Mouse (Mus musculus) kidney, postnatal 0 days (tissue): ENCODE data around the gene Serpine1. TPM values are rescaled to one million over a fixed set of nuclear protein-coding genes. Genes with fewer than 3 reads are reported as not detected.

Experiments
- ATAC-seq: fragments of 200-750 bp; cut with Nextera tagmentation; replicated peaks from 2 replicates; pipeline ENCODE4 v1.8.0; 2017; ENCODE audit warnings: low read depth, moderate number of reproducible peaks, moderate TSS enrichment, moderate library complexity; ENCODE audit not compliant: low FRiP score
- DNase-seq: peaks from one replicate; pipeline ENCODE4 v3.0.0-alpha.2; 2016; ENCODE audit warnings: low spot score
- H3K27ac ChIP-seq: fragments of 300-500 bp; sonication (generic); 2 replicates; pipeline ENCODE4 v1.5.1; 2014; ENCODE audit warnings: mild to moderate bottlenecking
- H3K27me3 ChIP-seq: fragments of 300-500 bp; sonication (generic); 2 replicates; pipeline ENCODE4 v1.6.1; 2014; ENCODE audit warnings: low read length, mixed read lengths; ENCODE audit not compliant: insufficient read depth
- H3K36me3 ChIP-seq: fragments of 300-500 bp; sonication (generic); 2 replicates; pipeline ENCODE4 v1.6.1; 2014; ENCODE audit warnings: low read length, mixed read lengths; ENCODE audit not compliant: insufficient read depth
- H3K4me1 ChIP-seq: fragments of 300-500 bp; sonication (generic); replicated peaks from 2 replicates; pipeline ENCODE4 v1.6.1; 2014; ENCODE audit warnings: antibody characterized with exemption, low read length, mixed read lengths; ENCODE audit not compliant: insufficient read depth
- H3K4me2 ChIP-seq: fragments of 300-500 bp; sonication (generic); 2 replicates; pipeline ENCODE4 v1.6.1; 2014; ENCODE audit warnings: mild to moderate bottlenecking, low read length, moderate library complexity, mixed read lengths
- H3K4me3 ChIP-seq: fragments of 300-500 bp; sonication (generic); replicated peaks from 2 replicates; pipeline ENCODE4 v1.5.1; 2014; ENCODE audit warnings: low read depth, low read length
- H3K9ac ChIP-seq: fragments of 300-500 bp; sonication (generic); 2 replicates; pipeline ENCODE4 v1.6.1; 2014; ENCODE audit warnings: low read depth, low read length
- H3K9me3 ChIP-seq: fragments of 300-500 bp; sonication (generic); replicated peaks from 2 replicates; pipeline ENCODE4 v1.6.1; 2016; ENCODE audit warnings: low read length, inconsistent platforms, mixed read lengths
- CTCF ChIP-seq: IDR thresholded peaks from 2 replicates; pipeline ENCODE4 v1.5.1; 2016; ENCODE audit warnings: antibody characterized with exemption, low read depth, mild to moderate bottlenecking, moderate library complexity
- WGBS: fragments of 180-500 bp; shearing (Covaris S2); extraction: QIAGEN DNeasy Blood & Tissue Kit; methylation state at CpG from one replicate; pipeline ENCODE4 v1.1.7; 2014; 5-methylcytosine and 5-hydroxymethylcytosine counted together
- polyA plus RNA-seq: library from polyadenylated mRNA; unstranded; fragments of >200 nt; fragmentation: Nextera tagmentation; extraction: Ambion mirVana; gene quantifications from 2 replicates; pipeline ENCODE4 v1.2.1, GENCODE M21; 2015

Gene Serpine1
- polyA plus RNA-seq, 1 experiment from 2014 or later, result 0.05 TPM

- H3K4me3 ChIP-seq, result no peak overlapping the region
- H3K4me2 ChIP-seq, result no peak overlapping the region
- peaks cover 34% of the 10 kb centered on the region for H3K4me1 ChIP-seq
- H3K27me3 ChIP-seq, result no peaks in the 10 kb centered on the region
- no peak for TF ChIP-seq CTCF
- peak; percentile 33 for DNase-seq
- WGBS, result 47% methylated on average over 12 of the region's 12 CpGs
- H3K27ac ChIP-seq, result peak overlapping the region; percentile 65
- ATAC-seq, result no peak
- no peaks in the 10 kb centered on the region for H3K36me3 ChIP-seq
- H3K9me3 ChIP-seq, result no peaks in the 10 kb centered on the region
- no peak overlapping the region for H3K9ac ChIP-seq
Measured at GRCm38 (mm10) chr5:137076191-137076930, 4.3 kb upstream of the Serpine1 start.

GRCm38 (mm10) chr5:137075726-137076125 is 3.7 kb upstream of the Serpine1 start:
- no peak overlapping the region for H3K9ac ChIP-seq
- ATAC-seq (no peak), DNase-seq (no peak)
- H3K4me3 ChIP-seq, result no peak overlapping the region
- H3K4me1 ChIP-seq, result peaks cover 34% of the 10 kb centered on the region
- TF ChIP-seq CTCF, result no peak
- peak overlapping the region; percentile 65 for H3K27ac ChIP-seq
- no peaks in the 10 kb centered on the region for H3K27me3 ChIP-seq
- no peaks in the 10 kb centered on the region for H3K36me3 ChIP-seq
- H3K9me3 ChIP-seq, result no peaks in the 10 kb centered on the region
- no peak overlapping the region for H3K4me2 ChIP-seq
- 74% methylated on average over 6 of the region's 6 CpGs for WGBS

- DNase-seq, result no peak
- Histone ChIP-seq H3K9ac (peak overlapping the region; percentile 27; the same call in 1 of the 2 replicates), H3K36me3 (no peaks in the 10 kb centered on the region)
Measured at GRCm38 (mm10) chr5:137074191-137074651, 2.2 kb upstream of the Serpine1 start.

GRCm38 (mm10) chr5:137073141-137073540 is 1.1 kb upstream of the Serpine1 start:
- H3K9ac ChIP-seq, result no peak overlapping the region
- no peaks in the 10 kb centered on the region for H3K36me3 ChIP-seq
- no peak for DNase-seq
- no peak overlapping the region for H3K4me2 ChIP-seq
- peaks cover 20% of the 10 kb centered on the region for H3K4me1 ChIP-seq
- TF ChIP-seq CTCF, result no peak
- H3K27me3 ChIP-seq, result no peaks in the 10 kb centered on the region
- no peak overlapping the region for H3K4me3 ChIP-seq
- H3K27ac ChIP-seq, result no peak overlapping the region
- no peak for ATAC-seq
- no peaks in the 10 kb centered on the region for H3K9me3 ChIP-seq
- 96% methylated on average over 8 of the region's 8 CpGs for WGBS

More at GRCm38 (mm10) chr5:137074191-137074651, 2.2 kb upstream of the Serpine1 start:
- no peak for ATAC-seq
- Histone ChIP-seq H3K4me1 (peaks cover 30% of the 10 kb centered on the region), H3K9me3 (no peaks in the 10 kb centered on the region), H3K4me2 (no peak overlapping the region), H3K27me3 (no peaks in the 10 kb centered on the region), H3K4me3 (no peak overlapping the region), H3K27ac (peak overlapping the region; percentile 54)
- WGBS, result 41% methylated on average over 6 of the region's 6 CpGs
- TF ChIP-seq CTCF, result no peak

GRCm38 (mm10) chr5:137070881-137071605 is 1.0 kb downstream of the Serpine1 start:
- TF ChIP-seq CTCF, result no peak
- no peaks in the 10 kb centered on the region for H3K9me3 ChIP-seq
- no peak overlapping the region for H3K4me2 ChIP-seq
- 85% methylated on average over 19 of the region's 19 CpGs for WGBS
- H3K9ac ChIP-seq, result no peak overlapping the region
- no peak for DNase-seq
- H3K4me1 ChIP-seq, result peaks cover 18% of the 10 kb centered on the region
- no peaks in the 10 kb centered on the region for H3K27me3 ChIP-seq
- H3K27ac ChIP-seq, result no peak overlapping the region
- no peaks in the 10 kb centered on the region for H3K36me3 ChIP-seq
- ATAC-seq, result no peak
- H3K4me3 ChIP-seq, result no peak overlapping the region

GRCm38 (mm10) chr5:137068711-137069110 is 3.4 kb downstream of the Serpine1 start:
- Histone ChIP-seq H3K4me2 (no peak overlapping the region), H3K27me3 (no peaks in the 10 kb centered on the region), H3K9ac (no peak overlapping the region), H3K4me3 (no peak overlapping the region), H3K4me1 (peaks cover 6% of the 10 kb centered on the region), H3K27ac (no peak overlapping the region), H3K36me3 (no peaks in the 10 kb centered on the region), H3K9me3 (no peaks in the 10 kb centered on the region)
- ATAC-seq (no peak), DNase-seq (no peak)
- 82% methylated on average over 4 of the region's 4 CpGs for WGBS
- no peak for TF ChIP-seq CTCF
